Mouse (Mus musculus): ENCODE measurements around the gene Itga9. TPM values are rescaled to one million over a fixed set of nuclear protein-coding genes. Genes with fewer than 3 reads are reported as not detected.

Itga9 gene
- polyA plus RNA-seq, 1 experiment from 2014 or later: 6.3 TPM

DNA sequence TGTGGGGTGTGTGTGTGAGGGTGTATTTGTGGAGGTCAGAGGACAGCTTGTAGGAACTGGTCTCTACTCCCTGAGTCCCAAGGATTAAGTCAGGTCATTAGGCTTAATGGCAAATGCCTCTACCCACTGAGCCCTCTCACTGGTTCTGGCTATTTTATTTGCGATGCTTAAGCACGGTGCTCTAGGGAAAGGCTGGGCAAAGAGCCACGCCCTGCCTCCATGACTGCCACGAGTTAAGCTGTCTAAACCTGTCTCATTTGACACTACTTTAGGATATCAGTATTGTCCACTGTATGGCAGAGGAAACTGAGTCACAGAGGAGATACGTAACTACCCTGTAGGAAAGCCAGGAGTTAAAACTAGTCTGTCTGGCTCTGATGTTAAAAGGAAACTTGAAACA, 337.5 kb downstream of the Itga9 start:
- WGBS: 65% methylated on average over 5 of the region's 5 CpGs
- H3K9ac ChIP-seq (ENCODE audit: low read length): no peak overlapping the region
- no peak overlapping the region for H3K4me2 ChIP-seq (ENCODE audit: low read depth, low read length, severe bottlenecking)
- no peaks in the 10 kb centered on the region for H3K9me3 ChIP-seq (ENCODE audit: control insufficient read depth, low read length)
- no peaks in the 10 kb centered on the region for H3K36me3 ChIP-seq (ENCODE audit: control insufficient read depth, insufficient read depth, low read length)
- H3K4me3 ChIP-seq (ENCODE audit: low read depth, low read length): no peak overlapping the region
- H3K4me1 ChIP-seq (replicated peaks; ENCODE audit: control insufficient read depth, insufficient read depth, low read length): no peaks in the 10 kb centered on the region
- DNase-seq (ENCODE audit: low spot score) (no peak), ATAC-seq (replicated peaks; ENCODE audit: low FRiP score) (no peak)
- H3K27ac ChIP-seq (ENCODE audit: low read depth, low read length): no peak overlapping the region
- H3K27me3 ChIP-seq (ENCODE audit: control insufficient read depth, insufficient read depth, low read length): no peaks in the 10 kb centered on the region

DNA sequence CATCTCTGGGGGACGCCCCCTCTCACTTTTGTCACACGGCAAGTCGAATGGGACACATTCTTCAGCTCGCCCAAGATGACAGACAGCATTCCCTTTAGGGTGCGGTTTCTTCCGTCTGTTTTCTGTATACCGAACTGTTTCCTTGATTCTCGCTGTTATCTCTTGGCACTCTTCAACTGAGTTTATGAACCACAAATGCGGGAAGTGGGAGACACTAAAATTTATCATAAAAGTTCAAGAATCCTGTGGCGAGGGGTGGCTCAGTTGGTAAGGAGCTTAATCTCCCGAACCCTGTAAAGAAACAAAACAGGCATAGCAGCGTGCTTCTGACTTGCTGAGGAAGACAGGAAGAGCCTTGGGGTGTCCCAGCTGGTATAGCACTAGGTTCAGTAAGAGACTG, 337.9 kb downstream of the Itga9 start:
- WGBS: 77% methylated on average over 12 of the region's 12 CpGs
- Histone ChIP-seq H3K4me3 (ENCODE audit: low read depth, low read length) (no peak overlapping the region), H3K27ac (ENCODE audit: low read depth, low read length) (no peak overlapping the region), H3K9me3 (ENCODE audit: control insufficient read depth, low read length) (no peaks in the 10 kb centered on the region), H3K36me3 (ENCODE audit: control insufficient read depth, insufficient read depth, low read length) (no peaks in the 10 kb centered on the region), H3K9ac (ENCODE audit: low read length) (no peak overlapping the region), H3K27me3 (ENCODE audit: control insufficient read depth, insufficient read depth, low read length) (no peaks in the 10 kb centered on the region), H3K4me2 (ENCODE audit: low read depth, low read length, severe bottlenecking) (no peak overlapping the region), H3K4me1 (replicated peaks; ENCODE audit: control insufficient read depth, insufficient read depth, low read length) (no peaks in the 10 kb centered on the region)
- no peak for DNase-seq (ENCODE audit: low spot score)
- ATAC-seq (replicated peaks; ENCODE audit: low FRiP score): no peak

DNA sequence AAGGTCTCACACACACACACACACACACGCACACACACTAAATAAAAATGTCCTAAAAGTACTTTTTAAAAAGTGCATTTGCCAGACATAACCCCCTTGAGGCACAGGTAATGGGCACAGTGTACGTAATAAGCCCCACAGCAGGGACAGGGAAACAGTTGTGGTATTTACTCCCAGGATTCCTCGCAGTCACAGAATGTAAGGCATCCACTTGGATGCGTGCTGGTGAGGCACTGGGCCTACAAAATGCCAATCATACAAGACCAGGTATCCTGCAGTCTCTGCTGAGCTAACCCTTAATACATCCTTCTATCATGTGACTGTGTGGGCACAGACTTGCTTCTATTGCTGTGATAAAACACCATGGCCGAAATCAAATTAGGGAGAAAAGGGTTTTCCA, 342.0 kb downstream of the Itga9 start:
- WGBS: 91% methylated on average over 5 of the region's 5 CpGs
- Histone ChIP-seq H3K9ac (ENCODE audit: low read length) (no peak overlapping the region), H3K36me3 (ENCODE audit: control insufficient read depth, insufficient read depth, low read length) (no peaks in the 10 kb centered on the region), H3K9me3 (ENCODE audit: control insufficient read depth, low read length) (no peaks in the 10 kb centered on the region), H3K4me3 (ENCODE audit: low read depth, low read length) (no peak overlapping the region), H3K4me1 (replicated peaks; ENCODE audit: control insufficient read depth, insufficient read depth, low read length) (no peaks in the 10 kb centered on the region), H3K27me3 (ENCODE audit: control insufficient read depth, insufficient read depth, low read length) (no peaks in the 10 kb centered on the region), H3K27ac (ENCODE audit: low read depth, low read length) (no peak overlapping the region), H3K4me2 (ENCODE audit: low read depth, low read length, severe bottlenecking) (no peak overlapping the region)
- no peak for ATAC-seq (replicated peaks; ENCODE audit: low FRiP score)
- DNase-seq (ENCODE audit: low spot score): no peak

DNA sequence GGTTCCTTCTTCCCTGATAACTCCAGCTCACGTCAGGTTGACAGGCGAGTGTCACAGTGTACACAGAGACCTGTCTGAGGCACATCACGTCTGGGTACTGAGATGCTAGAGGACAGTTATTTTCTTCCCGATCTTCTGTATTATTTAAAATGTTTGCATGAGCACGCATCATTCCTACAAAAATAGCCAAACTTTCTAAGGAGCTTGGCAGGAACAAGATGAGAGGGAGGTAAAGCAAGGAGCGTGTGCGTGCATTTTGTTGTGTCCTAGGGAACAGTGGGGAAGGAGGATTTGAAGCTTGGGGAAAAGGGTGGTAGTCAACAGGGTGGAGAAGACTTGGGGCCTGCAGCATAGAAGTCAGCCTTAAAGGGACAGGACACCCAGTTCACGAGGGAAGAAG, 342.6 kb downstream of the Itga9 start:
- 94% methylated on average over 8 of the region's 8 CpGs for WGBS
- Histone ChIP-seq H3K4me2 (ENCODE audit: low read depth, low read length, severe bottlenecking) (no peak overlapping the region), H3K27me3 (ENCODE audit: control insufficient read depth, insufficient read depth, low read length) (no peaks in the 10 kb centered on the region), H3K9ac (ENCODE audit: low read length) (no peak overlapping the region), H3K4me1 (replicated peaks; ENCODE audit: control insufficient read depth, insufficient read depth, low read length) (no peaks in the 10 kb centered on the region), H3K9me3 (ENCODE audit: control insufficient read depth, low read length) (no peaks in the 10 kb centered on the region), H3K4me3 (ENCODE audit: low read depth, low read length) (no peak overlapping the region), H3K36me3 (ENCODE audit: control insufficient read depth, insufficient read depth, low read length) (no peaks in the 10 kb centered on the region), H3K27ac (ENCODE audit: low read depth, low read length) (no peak overlapping the region)
- no peak for ATAC-seq (replicated peaks; ENCODE audit: low FRiP score)
- DNase-seq (ENCODE audit: low spot score): no peak

DNA sequence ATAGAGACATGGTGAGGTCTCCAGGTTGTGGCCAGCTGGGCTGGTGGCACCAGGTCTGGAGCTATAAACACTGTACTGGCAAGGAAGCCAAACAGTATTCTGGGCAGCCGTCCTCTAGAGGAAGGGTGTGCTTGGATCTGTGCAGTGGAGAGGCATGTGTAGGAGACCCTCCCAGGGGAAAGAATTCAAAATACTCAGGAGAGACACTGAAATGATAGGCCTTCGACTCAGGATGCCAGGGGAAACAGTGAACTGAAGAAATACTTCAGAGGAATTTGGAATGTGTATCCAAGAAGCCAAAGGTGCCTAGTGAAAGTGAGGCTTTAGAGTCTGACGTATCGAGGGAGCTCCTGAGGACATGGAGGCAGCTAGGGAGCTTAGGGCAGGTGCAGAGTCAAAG, 343.2 kb downstream of the Itga9 start:
- Histone ChIP-seq H3K4me3 (ENCODE audit: low read depth, low read length) (no peak overlapping the region), H3K9me3 (ENCODE audit: control insufficient read depth, low read length) (no peaks in the 10 kb centered on the region), H3K4me1 (replicated peaks; ENCODE audit: control insufficient read depth, insufficient read depth, low read length) (no peaks in the 10 kb centered on the region), H3K27ac (ENCODE audit: low read depth, low read length) (no peak overlapping the region), H3K4me2 (ENCODE audit: low read depth, low read length, severe bottlenecking) (no peak overlapping the region), H3K27me3 (ENCODE audit: control insufficient read depth, insufficient read depth, low read length) (no peaks in the 10 kb centered on the region), H3K36me3 (ENCODE audit: control insufficient read depth, insufficient read depth, low read length) (no peaks in the 10 kb centered on the region), H3K9ac (ENCODE audit: low read length) (no peak overlapping the region)
- ATAC-seq (replicated peaks; ENCODE audit: low FRiP score): no peak
- no peak for DNase-seq (ENCODE audit: low spot score)
- WGBS: 77% methylated on average over 4 of the region's 4 CpGs

DNA sequence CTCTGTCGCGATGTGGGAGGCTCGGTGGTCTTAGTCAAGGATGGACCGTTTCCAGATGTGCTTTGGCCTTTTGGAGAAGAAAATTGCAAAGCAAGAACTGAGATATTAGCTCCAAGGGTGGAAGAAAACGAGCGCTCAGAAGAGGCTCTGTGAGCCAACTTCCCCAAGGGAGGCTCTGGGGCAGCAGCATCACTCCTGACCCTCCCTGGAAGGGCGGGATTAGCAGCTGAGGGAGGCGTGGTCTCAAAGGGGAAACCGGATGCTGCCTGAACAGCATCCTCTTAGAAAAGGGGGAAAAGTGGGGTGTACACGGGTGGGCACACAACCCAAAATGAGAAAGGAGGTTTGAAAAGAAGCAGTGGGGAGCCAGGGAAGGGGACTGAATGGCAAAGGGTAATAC, 343.6 kb downstream of the Itga9 start:
- H3K4me3 ChIP-seq (ENCODE audit: low read depth, low read length): no peak overlapping the region
- 74% methylated on average over 10 of the region's 10 CpGs for WGBS
- DNase-seq (ENCODE audit: low spot score) (no peak), ATAC-seq (replicated peaks; ENCODE audit: low FRiP score) (no peak)
- no peaks in the 10 kb centered on the region for H3K4me1 ChIP-seq (replicated peaks; ENCODE audit: control insufficient read depth, insufficient read depth, low read length)
- no peak overlapping the region for H3K27ac ChIP-seq (ENCODE audit: low read depth, low read length)
- H3K9me3 ChIP-seq (ENCODE audit: control insufficient read depth, low read length): no peaks in the 10 kb centered on the region
- H3K9ac ChIP-seq (ENCODE audit: low read length): no peak overlapping the region
- no peak overlapping the region for H3K4me2 ChIP-seq (ENCODE audit: low read depth, low read length, severe bottlenecking)
- H3K36me3 ChIP-seq (ENCODE audit: control insufficient read depth, insufficient read depth, low read length): no peaks in the 10 kb centered on the region
- H3K27me3 ChIP-seq (ENCODE audit: control insufficient read depth, insufficient read depth, low read length): no peaks in the 10 kb centered on the region

Other genes with a start within 250 kb of the Itga9 start
- 22.9 and 25.8 TPM in 2 replicates for gene Eomes, start 128.5 kb upstream of the Itga9 start, polyA plus RNA-seq (2014; fragmentation: Nextera tagmentation; extraction: Ambion mirVana)
- gene Golga4, start 100.4 kb upstream of the Itga9 start, polyA plus RNA-seq (2014; fragmentation: Nextera tagmentation; extraction: Ambion mirVana): 60.8 and 66.8 TPM in 2 replicates

Data from forebrain, embryonic 11.5 days (tissue).